ENCODE assay signal across 24 mouse cellular contexts in the genomic region with DNA sequence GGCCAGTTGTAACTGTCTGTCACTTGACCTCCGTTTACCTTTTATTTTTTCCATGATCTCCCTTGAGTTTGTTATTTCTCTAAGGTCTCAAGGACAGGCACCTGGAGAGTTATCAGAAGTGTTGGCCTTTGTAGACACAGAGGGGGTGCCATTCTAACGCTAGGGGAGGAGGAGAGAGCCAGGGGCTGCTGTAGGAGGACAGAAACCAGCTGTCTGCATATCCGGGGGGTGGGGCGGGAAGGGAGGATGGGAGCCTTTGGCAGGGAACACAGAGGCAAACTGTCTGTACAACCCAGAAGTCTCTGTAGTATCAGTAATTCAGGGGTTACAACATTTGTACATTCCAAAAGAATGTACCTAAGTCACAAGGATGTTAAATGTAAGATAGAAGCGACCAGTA.
DNase-seq lines count a peak whose midpoint lies in the region; ATAC-seq lines count a peak whose summit lies in the region.
"Had no signal": no experiment of that assay in that cellular context is flagged by ENCODE, and none has a peak within 500 bp of the region (broad histone marks: within the 10 kb centered on the region; RNA-seq: fewer than 3 reads in every experiment).

No protein-coding gene starts in this region.

- no peak overlapping the region for H3K4me3 ChIP-seq in kidney, embryonic 14.5 days (ENCODE audit: low read length)
- H3K4me3 ChIP-seq in lung, embryonic 15.5 days = no peak overlapping the region
- H3K4me3 ChIP-seq in midbrain, embryonic 14.5 days (replicated peaks; ENCODE audit: low read depth, low read length) = no peak overlapping the region
- H3K4me3 ChIP-seq: embryonic facial prominence, embryonic 13.5 days; forebrain, embryonic 12.5 days; heart, embryonic 10.5 days; hindbrain, embryonic 12.5 days had no signal

- WGBS in kidney, embryonic 14.5 days = 29% methylated on average over 5 of the region's 5 CpGs
- WGBS in lung, embryonic 15.5 days = 26% methylated on average over 5 of the region's 5 CpGs
- WGBS in midbrain, embryonic 14.5 days = 83% methylated on average over 5 of the region's 5 CpGs

- H3K9ac ChIP-seq in kidney, embryonic 14.5 days (ENCODE audit: low read depth, low read length) = no peak overlapping the region
- H3K9ac ChIP-seq in lung, embryonic 15.5 days = no peak overlapping the region
- H3K9ac ChIP-seq in midbrain, embryonic 14.5 days (replicated peaks; ENCODE audit: low read length) = no peak overlapping the region
- H3K9ac ChIP-seq: embryonic facial prominence, embryonic 13.5 days; forebrain, embryonic 12.5 days; hindbrain, embryonic 12.5 days had no signal

- no peaks in the 10 kb centered on the region for H3K27me3 ChIP-seq in kidney, embryonic 14.5 days (ENCODE audit: control insufficient read depth, insufficient read depth, low read length)
- no peaks in the 10 kb centered on the region for H3K27me3 ChIP-seq in lung, embryonic 15.5 days
- no peaks in the 10 kb centered on the region for H3K27me3 ChIP-seq in midbrain, embryonic 14.5 days (ENCODE audit: control insufficient read depth, insufficient read depth, low read length)
- H3K27me3 ChIP-seq: embryonic facial prominence, embryonic 13.5 days; forebrain, embryonic 12.5 days; hindbrain, embryonic 12.5 days had no signal

- H3K36me3 ChIP-seq in kidney, embryonic 14.5 days (ENCODE audit: control insufficient read depth, insufficient read depth, low read length) = no peaks in the 10 kb centered on the region
- no peaks in the 10 kb centered on the region for H3K36me3 ChIP-seq in lung, embryonic 15.5 days
- no peaks in the 10 kb centered on the region for H3K36me3 ChIP-seq in midbrain, embryonic 14.5 days (ENCODE audit: control insufficient read depth, insufficient read depth, low read length)
- H3K36me3 ChIP-seq: embryonic facial prominence, embryonic 13.5 days; forebrain, embryonic 12.5 days; G1E; heart, embryonic 10.5 days; hindbrain, embryonic 12.5 days had no signal

- peak; percentile 75; the same call in 1 of the 2 replicates for ATAC-seq in kidney, embryonic 14.5 days (ENCODE audit: low FRiP score, low TSS enrichment)
- ATAC-seq in lung, embryonic 15.5 days (ENCODE audit: borderline replicate concordance, extremely low read depth, low FRiP score, low TSS enrichment) = peak; percentile 72; the same call in 1 of the 2 replicates
- no peak for ATAC-seq in midbrain, embryonic 14.5 days (ENCODE audit: low FRiP score, low TSS enrichment)
- ATAC-seq: activated CD4-positive, CD25-positive, alpha-beta regulatory T cell, adult 4 months; CD4-positive, CD25-positive, alpha-beta regulatory T cell, adult 4 months; forebrain, embryonic 16.5 days had no signal

- H3K9me3 ChIP-seq in kidney, embryonic 14.5 days (ENCODE audit: control insufficient read depth, low read length) = no peaks in the 10 kb centered on the region
- no peaks in the 10 kb centered on the region for H3K9me3 ChIP-seq in lung, embryonic 15.5 days
- no peaks in the 10 kb centered on the region for H3K9me3 ChIP-seq in midbrain, embryonic 14.5 days (ENCODE audit: control insufficient read depth, low read length)
- H3K9me3 ChIP-seq: embryonic facial prominence, embryonic 13.5 days; forebrain, embryonic 12.5 days; G1E; heart, embryonic 10.5 days; hindbrain, embryonic 12.5 days had no signal

- DNase-seq in kidney, postnatal 14 days = no peak
- peak; percentile 22 for DNase-seq in kidney, postnatal 10 days
- DNase-seq in kidney, postnatal 36 days = no peak
- DNase-seq in lung, postnatal 14 days = no peak
- DNase-seq in midbrain, embryonic 14.5 days = no peak
- DNase-seq: adrenal gland, postnatal 14 days; B cell, adult 2 months; cerebellum, adult 18-20 months; cerebellum, adult 9-11 months; cerebellum, postnatal 36 days; gastrocnemius, postnatal 10 days; heart, adult 18-20 months; heart, postnatal 10 days; heart, postnatal 4 days had no signal

- no peak overlapping the region for H3K4me2 ChIP-seq in kidney, embryonic 14.5 days (replicated peaks; ENCODE audit: low read depth, low read length)
- H3K4me2 ChIP-seq in lung, embryonic 15.5 days = no peak overlapping the region
- no peak overlapping the region for H3K4me2 ChIP-seq in midbrain, embryonic 14.5 days (ENCODE audit: low read length)
- H3K4me2 ChIP-seq: embryonic facial prominence, embryonic 13.5 days; forebrain, embryonic 12.5 days; hindbrain, embryonic 12.5 days had no signal

- no peak overlapping the region for H3K27ac ChIP-seq in kidney, embryonic 14.5 days (ENCODE audit: low read depth, low read length)
- no peak overlapping the region for H3K27ac ChIP-seq in lung, embryonic 15.5 days
- H3K27ac ChIP-seq in midbrain, embryonic 14.5 days (replicated peaks; ENCODE audit: low read depth, low read length) = no peak overlapping the region
- H3K27ac ChIP-seq: embryonic facial prominence, embryonic 13.5 days; forebrain, embryonic 12.5 days; heart, embryonic 10.5 days; hindbrain, embryonic 12.5 days had no signal

- peaks cover 5% of the 10 kb centered on the region; the same call in 1 of the 2 replicates for H3K4me1 ChIP-seq in kidney, embryonic 14.5 days (ENCODE audit: control insufficient read depth, insufficient read depth, low read length)
- H3K4me1 ChIP-seq in lung, embryonic 15.5 days = peaks cover 5% of the 10 kb centered on the region; the same call in 1 of the 2 replicates
- no peaks in the 10 kb centered on the region for H3K4me1 ChIP-seq in midbrain, embryonic 14.5 days (ENCODE audit: control insufficient read depth, insufficient read depth, low read length)
- H3K4me1 ChIP-seq: embryonic facial prominence, embryonic 13.5 days; forebrain, embryonic 12.5 days; heart, embryonic 10.5 days; hindbrain, embryonic 12.5 days had no signal
